Mouse (Mus musculus) kidney, postnatal 0 days (tissue): ENCODE measurements around the gene B4gat1. TPM values are rescaled to one million over a fixed set of nuclear protein-coding genes. Genes with fewer than 3 reads are reported as not detected.
A peak's percentile ranks its signal among the peaks of the same experiment; 100 is the strongest.

Source experiments
- ATAC-seq: fragments of 200-750 bp; cut with Nextera tagmentation; replicated peaks from 2 replicates; pipeline ENCODE4 v1.8.0; 2017; ENCODE audit warnings: low read depth, moderate number of reproducible peaks, moderate TSS enrichment, moderate library complexity; ENCODE audit not compliant: low FRiP score
- DNase-seq: peaks from one replicate; pipeline ENCODE4 v3.0.0-alpha.2; 2016; ENCODE audit warnings: low spot score
- H3K27ac ChIP-seq: fragments of 300-500 bp; sonication (generic); 2 replicates; pipeline ENCODE4 v1.5.1; 2014; ENCODE audit warnings: mild to moderate bottlenecking
- H3K27me3 ChIP-seq: fragments of 300-500 bp; sonication (generic); 2 replicates; pipeline ENCODE4 v1.6.1; 2014; ENCODE audit warnings: low read length, mixed read lengths; ENCODE audit not compliant: insufficient read depth
- H3K36me3 ChIP-seq: fragments of 300-500 bp; sonication (generic); 2 replicates; pipeline ENCODE4 v1.6.1; 2014; ENCODE audit warnings: low read length, mixed read lengths; ENCODE audit not compliant: insufficient read depth
- H3K4me1 ChIP-seq: fragments of 300-500 bp; sonication (generic); replicated peaks from 2 replicates; pipeline ENCODE4 v1.6.1; 2014; ENCODE audit warnings: antibody characterized with exemption, low read length, mixed read lengths; ENCODE audit not compliant: insufficient read depth
- H3K4me2 ChIP-seq: fragments of 300-500 bp; sonication (generic); 2 replicates; pipeline ENCODE4 v1.6.1; 2014; ENCODE audit warnings: mild to moderate bottlenecking, low read length, moderate library complexity, mixed read lengths
- H3K4me3 ChIP-seq: fragments of 300-500 bp; sonication (generic); replicated peaks from 2 replicates; pipeline ENCODE4 v1.5.1; 2014; ENCODE audit warnings: low read depth, low read length
- H3K9ac ChIP-seq: fragments of 300-500 bp; sonication (generic); 2 replicates; pipeline ENCODE4 v1.6.1; 2014; ENCODE audit warnings: low read depth, low read length
- H3K9me3 ChIP-seq: fragments of 300-500 bp; sonication (generic); replicated peaks from 2 replicates; pipeline ENCODE4 v1.6.1; 2016; ENCODE audit warnings: low read length, inconsistent platforms, mixed read lengths
- CTCF ChIP-seq: IDR thresholded peaks from 2 replicates; pipeline ENCODE4 v1.5.1; 2016; ENCODE audit warnings: antibody characterized with exemption, low read depth, mild to moderate bottlenecking, moderate library complexity
- WGBS: fragments of 180-500 bp; shearing (Covaris S2); extraction: QIAGEN DNeasy Blood & Tissue Kit; methylation state at CpG from one replicate; pipeline ENCODE4 v1.1.7; 2014; 5-methylcytosine and 5-hydroxymethylcytosine counted together
- polyA plus RNA-seq: library from polyadenylated mRNA; unstranded; fragments of >200 nt; fragmentation: Nextera tagmentation; extraction: Ambion mirVana; gene quantifications from 2 replicates; pipeline ENCODE4 v1.2.1, GENCODE M21; 2015

Gene B4gat1
- polyA plus RNA-seq, 1 experiment from 2014 or later = 57.1 TPM

GRCm38 (mm10) chr19:5049325-5049724, 10.7 kb downstream of the B4gat1 start:
- ATAC-seq (no peak), DNase-seq (no peak)
- 79% methylated on average over 6 of the region's 6 CpGs for WGBS
- H3K27me3 ChIP-seq = no peaks in the 10 kb centered on the region
- H3K4me3 ChIP-seq = no peak overlapping the region
- no peak overlapping the region for H3K9ac ChIP-seq
- no peak overlapping the region for H3K27ac ChIP-seq
- no peaks in the 10 kb centered on the region for H3K9me3 ChIP-seq
- 0 out of 2 replicates have a peak, but pooled peaks cover 22% of the 10 kb centered on the region for H3K36me3 ChIP-seq
- no peak overlapping the region for H3K4me2 ChIP-seq
- peaks cover 16% of the 10 kb centered on the region for H3K4me1 ChIP-seq
- no peak for TF ChIP-seq CTCF

- ATAC-seq (peak; percentile 62), DNase-seq (peak; percentile 81)
- WGBS = 12% methylated on average over 14 of the region's 14 CpGs
- H3K9me3 ChIP-seq = no peaks in the 10 kb centered on the region
- H3K27ac ChIP-seq = no peak within 1 kb of the TSS; the same call in 1 of the 2 replicates
- TF ChIP-seq CTCF = peak; percentile 75
- H3K4me3 ChIP-seq = peak within 1 kb of the TSS; percentile 22
- H3K36me3 ChIP-seq = 0 out of 2 replicates have a peak, but pooled peaks cover 22% of the 10 kb centered on the region
- H3K27me3 ChIP-seq = no peaks in the 10 kb centered on the region
- peaks cover 16% of the 10 kb centered on the region for H3K4me1 ChIP-seq
- H3K4me2 ChIP-seq = peak within 1 kb of the TSS; percentile 54
- H3K9ac ChIP-seq = peak within 1 kb of the TSS; percentile 35; the same call in 1 of the 2 replicates
Observed at GRCm38 (mm10) chr19:5050047-5050905, 11.7 kb downstream of the B4gat1 start, which contains the start of gene Rin1. Gene Rin1 (plus strand): TSS chr19:5050481.

GRCm38 (mm10) chr19:5051031-5051430, 12.4 kb downstream of the B4gat1 start:
- DNase-seq = peak; percentile 36
- 10% methylated on average over 17 of the region's 17 CpGs for WGBS
- Histone ChIP-seq H3K27me3 (no peaks in the 10 kb centered on the region), H3K36me3 (0 out of 2 replicates have a peak, but pooled peaks cover 20% of the 10 kb centered on the region), H3K4me2 (peak overlapping the region; percentile 54), H3K9me3 (no peaks in the 10 kb centered on the region), H3K4me1 (peaks cover 16% of the 10 kb centered on the region), H3K9ac (peak overlapping the region; percentile 35; the same call in 1 of the 2 replicates), H3K4me3 (peak overlapping the region; percentile 22; the same call in 1 of the 2 replicates), H3K27ac (no peak overlapping the region; the same call in 1 of the 2 replicates)
- peak; percentile 18; the same call in 1 of the 2 replicates for ATAC-seq
- no peak for TF ChIP-seq CTCF

- H3K9me3 ChIP-seq = no peaks in the 10 kb centered on the region
- H3K4me1 ChIP-seq = peaks cover 16% of the 10 kb centered on the region
- H3K4me2 ChIP-seq = peak overlapping the region; percentile 54
- DNase-seq = no peak
- H3K4me3 ChIP-seq = peak overlapping the region; percentile 22; the same call in 1 of the 2 replicates
- H3K9ac ChIP-seq = 0 out of 2 replicates have a peak overlapping the region, but pooled peaks have one; percentile 35
- 0 out of 2 replicates have a peak, but pooled peaks cover 15% of the 10 kb centered on the region for H3K36me3 ChIP-seq
- no peak for TF ChIP-seq CTCF
- ATAC-seq = no peak
- H3K27me3 ChIP-seq = no peaks in the 10 kb centered on the region
- H3K27ac ChIP-seq = no peak overlapping the region
- 65% methylated on average over 3 of the region's 3 CpGs for WGBS
Observed at GRCm38 (mm10) chr19:5051515-5051914, 12.9 kb downstream of the B4gat1 start.

GRCm38 (mm10) chr19:5052166-5052822, 13.7 kb downstream of the B4gat1 start:
- Histone ChIP-seq H3K4me2 (no peak overlapping the region), H3K27ac (no peak overlapping the region), H3K9me3 (no peaks in the 10 kb centered on the region), H3K4me3 (no peak overlapping the region), H3K4me1 (peaks cover 16% of the 10 kb centered on the region), H3K27me3 (no peaks in the 10 kb centered on the region), H3K9ac (0 out of 2 replicates have a peak overlapping the region, but pooled peaks have one; percentile 13), H3K36me3 (0 out of 2 replicates have a peak, but pooled peaks cover 9% of the 10 kb centered on the region)
- TF ChIP-seq CTCF = no peak
- WGBS = 34% methylated on average over 25 of the region's 25 CpGs
- DNase-seq = peak; percentile 34
- no peak for ATAC-seq

GRCm38 (mm10) chr19:5052853-5053252, 14.2 kb downstream of the B4gat1 start:
- Histone ChIP-seq H3K4me3 (no peak overlapping the region), H3K27me3 (no peaks in the 10 kb centered on the region), H3K4me2 (no peak overlapping the region), H3K9ac (no peak overlapping the region), H3K36me3 (0 out of 2 replicates have a peak, but pooled peaks cover 3% of the 10 kb centered on the region), H3K27ac (no peak overlapping the region), H3K9me3 (no peaks in the 10 kb centered on the region), H3K4me1 (peaks cover 16% of the 10 kb centered on the region)
- no peak for ATAC-seq
- no peak for TF ChIP-seq CTCF
- no peak for DNase-seq
- 77% methylated on average over 17 of the region's 17 CpGs for WGBS
